Mouse (Mus musculus) B cell, adult 67 days (primary cell): ENCODE data around the gene Hcfc1r1. TPM values are rescaled to one million over a fixed set of nuclear protein-coding genes. Genes with fewer than 3 reads are reported as not detected.

Experiments used
- total RNA-seq, 2 experiments: library from RNA; stranded (reverse); gene quantifications; 4 replicates each; pipeline ENCODE4 v1.2.4; 2023

Gene Hcfc1r1
- total RNA-seq = 10 to 100 TPM; 40.1 to 46.3 TPM

GRCm38 (mm10) chr17:23673424-23674073, at the start of gene Hcfc1r1, which contains the start of gene Thoc6:
Gene Hcfc1r1 (plus strand): TSS chr17:23673596.
Gene Thoc6 (minus strand): TSS chr17:23673882.

GRCm38 (mm10) chr17:23644613-23645495, 28.5 kb upstream of the Hcfc1r1 start, which contains the start of gene Mmp25:
Gene Mmp25 (minus strand): TSS chr17:23645277.

GRCm38 (mm10) chr17:23660117-23660875, 13.1 kb upstream of the Hcfc1r1 start, which contains the start of gene Bicdl2:
Gene Bicdl2 (plus strand): TSS chr17:23660506.

GRCm38 (mm10) chr17:23677236-23677679, 3.9 kb downstream of the Hcfc1r1 start, which contains the start of gene Tnfrsf12a:
Gene Tnfrsf12a (minus strand): TSS chr17:23677468.

GRCm38 (mm10) chr17:23679127-23679835, 5.9 kb downstream of the Hcfc1r1 start, which contains the start of gene Cldn6:
Gene Cldn6 (plus strand): TSS chr17:23679249.

GRCm38 (mm10) chr17:23683856-23684672, 10.7 kb downstream of the Hcfc1r1 start, which contains the start of gene Cldn9:
Gene Cldn9 (minus strand): TSS chr17:23684026.

GRCm38 (mm10) chr17:23722376-23723125, 49.2 kb downstream of the Hcfc1r1 start, which contains the start of gene 1520401A03Rik:
Gene 1520401A03Rik (minus strand): TSS chr17:23722783.

Other genes starting within 250 kb of the Hcfc1r1 start
- not detected for gene Vmn2r117, start 193.9 kb upstream of the Hcfc1r1 start, total RNA-seq
- 10 to 100 TPM in 1 of 2 experiments, 1 to 10 TPM in 1; 8.3 to 11.5 TPM for gene Zfp213, start 109.4 kb upstream of the Hcfc1r1 start, total RNA-seq
- gene Zfp13, start 74.1 kb upstream of the Hcfc1r1 start, total RNA-seq = not detected
- not detected for gene Zscan10, start 72.7 kb upstream of the Hcfc1r1 start, total RNA-seq
- gene Mmp25, start 28.3 kb upstream of the Hcfc1r1 start, total RNA-seq = not detected
- gene Bicdl2, start 13.1 kb upstream of the Hcfc1r1 start, total RNA-seq = under 1 TPM in 1 of 2 experiments, not detected in 1; 0.36 TPM
- gene Thoc6, start 286 bp downstream of the Hcfc1r1 start, total RNA-seq = 10 to 100 TPM; 24.5 to 27.7 TPM
- gene Tnfrsf12a, start 3.9 kb downstream of the Hcfc1r1 start, total RNA-seq = 10 to 100 TPM; 10.2 to 15.2 TPM
- gene Cldn6, start 5.7 kb downstream of the Hcfc1r1 start, total RNA-seq = not detected
- not detected for gene Cldn9, start 10.4 kb downstream of the Hcfc1r1 start, total RNA-seq
- gene 1520401A03Rik, start 49.2 kb downstream of the Hcfc1r1 start, total RNA-seq = not detected
- gene Pkmyt1, start 52.7 kb downstream of the Hcfc1r1 start, total RNA-seq = 10 to 100 TPM; 32.9 to 38.9 TPM
- 1 to 10 TPM in 1 of 2 experiments, under 1 TPM in 1; 0.20 to 1.0 TPM for gene Paqr4, start 67.3 kb downstream of the Hcfc1r1 start, total RNA-seq
- gene Kremen2, start 72.2 kb downstream of the Hcfc1r1 start, total RNA-seq = not detected
- gene Flywch1, start 98.0 kb downstream of the Hcfc1r1 start, total RNA-seq = 10 to 100 TPM; 24.9 to 32.8 TPM
- gene Flywch2, start 112.5 kb downstream of the Hcfc1r1 start, total RNA-seq = not detected
- 1,000 to 10,000 TPM; 1,310 to 1,340 TPM for gene Srrm2, start 116.9 kb downstream of the Hcfc1r1 start, total RNA-seq
- 100 to 1,000 TPM; 164 to 171 TPM for gene Elob, start 155.5 kb downstream of the Hcfc1r1 start, total RNA-seq
- not detected for gene Prss33, start 162.5 kb downstream of the Hcfc1r1 start, total RNA-seq
- gene Prss32, start 170.3 kb downstream of the Hcfc1r1 start, total RNA-seq = not detected
- under 1 TPM in 1 of 2 experiments, not detected in 1; 0.41 TPM for gene Prss41, start 170.6 kb downstream of the Hcfc1r1 start, total RNA-seq
- gene Prss21, start 194.5 kb downstream of the Hcfc1r1 start, total RNA-seq = not detected
- gene Dcpp1, start 207.3 kb downstream of the Hcfc1r1 start, total RNA-seq = not detected
- not detected for gene Dcpp2, start 207.3 kb downstream of the Hcfc1r1 start, total RNA-seq
- gene Dcpp3, start 243.9 kb downstream of the Hcfc1r1 start, total RNA-seq = not detected